In genomic region chr6:29101248-29101864, GRCm38 (mm10) we compare ENCODE assay signal across 18 mouse cellular contexts. TPM values are rescaled to one million over a fixed set of nuclear protein-coding genes. Genes with fewer than 3 reads are reported as not detected.
DNase-seq lines count a peak whose midpoint lies in the region; ATAC-seq and TF ChIP-seq lines count a peak whose summit lies in the region.
"Had no signal": no experiment of that assay in that cellular context is flagged by ENCODE, and none has a peak within 500 bp of the region (broad histone marks: within the 10 kb centered on the region; RNA-seq: fewer than 3 reads in every experiment).

No protein-coding gene starts in this region.

- no peak for TF ChIP-seq CTCF in midbrain, postnatal 0 days (IDR thresholded peaks at IDR 0.05)
- no peak for TF ChIP-seq CTCF in left cerebral cortex, adult 2 months (IDR thresholded peaks at IDR 0.05)

- intact Hi-C loops in left cerebral cortex, adult 2 months (cut with DNase I) = loop anchor here (1.0 kb wide), 1 partner anchor 45 kb away; no protein-coding TSS in a partner anchor

- H3K9ac ChIP-seq in forebrain, embryonic 14.5 days (ENCODE audit: low read length) = no peak overlapping the region
- H3K9ac ChIP-seq in midbrain, postnatal 0 days (replicated peaks; ENCODE audit: low read length, poor library complexity, severe bottlenecking) = no peak overlapping the region
- H3K9ac ChIP-seq in midbrain, embryonic 15.5 days = no peak overlapping the region
- H3K9ac ChIP-seq: limb, embryonic 13.5 days; liver, postnatal 0 days; stomach, embryonic 15.5 days had no signal

- DNase-seq in forebrain, embryonic 14.5 days (ENCODE audit: low spot score) = peak; percentile 53
- no peak for DNase-seq in forebrain, embryonic 10.5 days (ENCODE audit: extremely low spot score, low spot score)
- DNase-seq in midbrain, postnatal 0 days (ENCODE audit: low spot score) = peak; percentile 69
- DNase-seq in left cerebral cortex, adult 2 months (ENCODE audit: extremely low spot score in 1 of 2, low spot score in 2 of 2) = peak; percentile 34 to 46
- DNase-seq in right cerebral cortex, postnatal 36 days (ENCODE audit: low spot score in 2 of 2) = peak; percentile 45 to 75
- no peak for DNase-seq in embryo, embryonic 10 days (ENCODE audit: low spot score)
- DNase-seq in ovary, postnatal 14 days (ENCODE audit: low spot score) = no peak
- DNase-seq: adrenal gland, postnatal 10 days; heart, postnatal 14 days; kidney, postnatal 25 days; liver, postnatal 0 days; thymus, postnatal 14 days had no signal

- H3K27ac ChIP-seq in forebrain, embryonic 14.5 days (ENCODE audit: low read depth, low read length) = no peak overlapping the region
- no peak overlapping the region for H3K27ac ChIP-seq in forebrain, embryonic 10.5 days
- no peak overlapping the region for H3K27ac ChIP-seq in midbrain, postnatal 0 days (ENCODE audit: low read depth, low read length)
- no peak overlapping the region for H3K27ac ChIP-seq in midbrain, embryonic 15.5 days
- peak overlapping the region; percentile 56; the same call in 1 of the 2 replicates for H3K27ac ChIP-seq in left cerebral cortex, adult 2 months
- H3K27ac ChIP-seq: limb, embryonic 13.5 days; stomach, embryonic 15.5 days had no signal

- no peak overlapping the region for H3K4me3 ChIP-seq in forebrain, embryonic 14.5 days (ENCODE audit: low read depth, low read length)
- H3K4me3 ChIP-seq in forebrain, embryonic 10.5 days = no peak overlapping the region
- H3K4me3 ChIP-seq in midbrain, postnatal 0 days (ENCODE audit: low read depth, low read length) = no peak overlapping the region
- H3K4me3 ChIP-seq in midbrain, embryonic 15.5 days = no peak overlapping the region
- H3K4me3 ChIP-seq in left cerebral cortex, adult 2 months = no peak overlapping the region
- H3K4me3 ChIP-seq: limb, embryonic 13.5 days; stomach, embryonic 15.5 days had no signal

- WGBS in forebrain, embryonic 14.5 days = 77% methylated on average over 9 of the region's 9 CpGs
- 92% methylated on average over 9 of the region's 9 CpGs for whole genome bisulfite sequencing in forebrain, embryonic 10.5 days
- whole genome bisulfite sequencing in midbrain, postnatal 0 days = 84% methylated on average over 9 of the region's 9 CpGs
- WGBS in midbrain, embryonic 15.5 days = 89% methylated on average over 9 of the region's 9 CpGs

- H3K4me2 ChIP-seq in forebrain, embryonic 14.5 days (ENCODE audit: low read length) = no peak overlapping the region
- no peak overlapping the region for H3K4me2 ChIP-seq in midbrain, postnatal 0 days (ENCODE audit: low read depth, low read length, poor library complexity, severe bottlenecking)
- no peak overlapping the region for H3K4me2 ChIP-seq in midbrain, embryonic 15.5 days
- H3K4me2 ChIP-seq: limb, embryonic 13.5 days; stomach, embryonic 15.5 days had no signal

- H3K27me3 ChIP-seq in forebrain, embryonic 14.5 days (replicated peaks; ENCODE audit: control insufficient read depth, insufficient read depth, low read length) = no peaks in the 10 kb centered on the region
- no peaks in the 10 kb centered on the region for H3K27me3 ChIP-seq in forebrain, embryonic 10.5 days (ENCODE audit: poor library complexity, severe bottlenecking)
- no peaks in the 10 kb centered on the region for H3K27me3 ChIP-seq in midbrain, postnatal 0 days (ENCODE audit: insufficient read depth, low read length)
- no peaks in the 10 kb centered on the region for H3K27me3 ChIP-seq in midbrain, embryonic 15.5 days (replicated peaks)
- H3K27me3 ChIP-seq: limb, embryonic 13.5 days; stomach, embryonic 15.5 days had no signal

- no peaks in the 10 kb centered on the region for H3K9me3 ChIP-seq in forebrain, embryonic 14.5 days (replicated peaks; ENCODE audit: control insufficient read depth, low read length)
- H3K9me3 ChIP-seq in forebrain, embryonic 10.5 days = peaks cover 2% of the 10 kb centered on the region; the same call in 1 of the 2 replicates
- H3K9me3 ChIP-seq in midbrain, postnatal 0 days (ENCODE audit: low read length) = no peaks in the 10 kb centered on the region
- no peaks in the 10 kb centered on the region for H3K9me3 ChIP-seq in midbrain, embryonic 15.5 days
- H3K9me3 ChIP-seq: G1E; stomach, embryonic 15.5 days had no signal

- no peaks in the 10 kb centered on the region for H3K4me1 ChIP-seq in forebrain, embryonic 14.5 days (ENCODE audit: control insufficient read depth, insufficient read depth, low read length)
- peaks cover 8% of the 10 kb centered on the region for H3K4me1 ChIP-seq in forebrain, embryonic 10.5 days
- H3K4me1 ChIP-seq in midbrain, postnatal 0 days (ENCODE audit: insufficient read depth, low read length) = no peaks in the 10 kb centered on the region; the same call in 1 of the 2 replicates
- H3K4me1 ChIP-seq in midbrain, embryonic 15.5 days = no peaks in the 10 kb centered on the region
- H3K4me1 ChIP-seq: limb, embryonic 13.5 days had no signal

- ATAC-seq in forebrain, embryonic 14.5 days = peak; percentile 70; the same call in 1 of the 2 replicates
- no peak for ATAC-seq in midbrain, postnatal 0 days (ENCODE audit: low FRiP score)
- no peak for ATAC-seq in midbrain, embryonic 15.5 days (replicated peaks)
- ATAC-seq: intestine, postnatal 0 days; liver, postnatal 0 days had no signal

- H3K36me3 ChIP-seq in forebrain, embryonic 14.5 days (ENCODE audit: control insufficient read depth, insufficient read depth, low read length) = no peaks in the 10 kb centered on the region
- no peaks in the 10 kb centered on the region for H3K36me3 ChIP-seq in forebrain, embryonic 10.5 days (replicated peaks)
- H3K36me3 ChIP-seq in midbrain, postnatal 0 days (ENCODE audit: insufficient read depth, low read length) = no peaks in the 10 kb centered on the region
- no peaks in the 10 kb centered on the region for H3K36me3 ChIP-seq in midbrain, embryonic 15.5 days (replicated peaks)
- H3K36me3 ChIP-seq: G1E; limb, embryonic 13.5 days; stomach, embryonic 15.5 days had no signal

RNA-seq across cellular contexts. Expression of gene Lep, which starts 41.3 kb away (rescaled TPM):
- not detected in 2 replicates for polyA plus RNA-seq in forebrain, embryonic 14.5 days (2014; fragmentation: Nextera tagmentation; extraction: Ambion mirVana)
- polyA plus RNA-seq in forebrain, embryonic 10.5 days (2016; fragmentation: Nextera tagmentation; extraction: Ambion mirVana) = not detected in 2 replicates
- not detected in 2 replicates for total RNA-seq in midbrain, postnatal 0 days (2014; rRNA removed)
- not detected in 2 replicates for polyA plus RNA-seq in midbrain, postnatal 0 days (2015; fragmentation: Nextera tagmentation; extraction: Ambion mirVana)
- polyA plus RNA-seq in midbrain, embryonic 15.5 days (2015; fragmentation: Nextera tagmentation; extraction: Ambion mirVana) = not detected in 2 replicates
- not detected for total RNA-seq in left cerebral cortex, adult 2 months (2021)
- polyA plus RNA-seq: C2C12; G1E; intestine, postnatal 0 days; limb, embryonic 13.5 days; liver, postnatal 0 days; stomach, embryonic 15.5 days had no signal

Comparison
In these comparisons a context has a peak if more than half of its experiments do, and no peak if none do; other contexts are left out.
1. DNase-seq: peak in forebrain, embryonic 14.5 days (single experiment), midbrain, postnatal 0 days (single experiment), left cerebral cortex, adult 2 months (2 of 2) and right cerebral cortex, postnatal 36 days (2 of 2); none in forebrain, embryonic 10.5 days (single experiment), embryo, embryonic 10 days (single experiment) and ovary, postnatal 14 days (single experiment).